Mouse (Mus musculus): ENCODE data around the gene Pdss1. TPM values are rescaled to one million over a fixed set of nuclear protein-coding genes. Genes with fewer than 3 reads are reported as not detected.

Pdss1 gene
- total RNA-seq (2023) = 10 to 100 TPM; 12.1 to 14.1 TPM

GRCm38 (mm10) chr2:22895282-22896273 is at the start of gene Pdss1:
TSS of gene Pdss1 (plus strand) at chr2:22895522.

Other genes with a start within 250 kb of the Pdss1 start
- gene Apbb1ip, start 121.4 kb upstream of the Pdss1 start, total RNA-seq (2023) = 100 to 1,000 TPM; 141 to 149 TPM
- 100 to 1,000 TPM; 168 TPM for gene Abi1, start 144.7 kb downstream of the Pdss1 start, total RNA-seq (2023)
- 10 to 100 TPM; 60.7 to 70.2 TPM for gene Acbd5, start 172.6 kb downstream of the Pdss1 start, total RNA-seq (2023)

Data from B cell, adult 67 days (primary cell).